Mouse (Mus musculus) intestine, embryonic 16.5 days (tissue): ENCODE results near the gene Galnt18. TPM values are rescaled to one million over a fixed set of nuclear protein-coding genes. Genes with fewer than 3 reads are reported as not detected.

Experiments
- ATAC-seq: fragments of 200-750 bp; cut with Nextera tagmentation; 2 replicates; pipeline ENCODE4 v1.8.0; 2017; ENCODE audit warnings: moderate TSS enrichment, moderate library complexity
- H3K27ac ChIP-seq: fragments of 300-500 bp; sonication (generic); 2 replicates; pipeline ENCODE4 v1.5.1; 2014; ENCODE audit warnings: mild to moderate bottlenecking, low read length
- H3K27me3 ChIP-seq: fragments of 300-500 bp; sonication (generic); replicated peaks from 2 replicates; pipeline ENCODE4 v1.6.1; 2014; ENCODE audit warnings: low read length, control low read depth, mixed read lengths; ENCODE audit not compliant: control insufficient read depth, insufficient read depth
- H3K36me3 ChIP-seq: fragments of 300-500 bp; sonication (generic); 2 replicates; pipeline ENCODE4 v1.6.1; 2014; ENCODE audit warnings: low read length, control low read depth; ENCODE audit not compliant: control insufficient read depth, insufficient read depth
- H3K4me1 ChIP-seq: fragments of 300-500 bp; sonication (generic); 2 replicates; pipeline ENCODE4 v1.6.1; 2014; ENCODE audit warnings: low read length, control low read depth, mixed read lengths; ENCODE audit not compliant: control insufficient read depth, insufficient read depth
- H3K4me2 ChIP-seq: fragments of 300-500 bp; sonication (generic); 2 replicates; pipeline ENCODE4 v1.6.1; 2014; ENCODE audit warnings: low read depth, low read length, control low read depth
- H3K4me3 ChIP-seq: fragments of 300-500 bp; sonication (generic); 2 replicates; pipeline ENCODE4 v1.5.1; 2014; ENCODE audit warnings: mild to moderate bottlenecking, low read length
- H3K9ac ChIP-seq: fragments of 300-500 bp; sonication (generic); 2 replicates; pipeline ENCODE4 v1.6.1; 2014; ENCODE audit warnings: low read depth, low read length
- H3K9me3 ChIP-seq: fragments of 300-500 bp; sonication (generic); 2 replicates; pipeline ENCODE4 v1.6.1; 2016; ENCODE audit warnings: low read length, control low read depth; ENCODE audit not compliant: control insufficient read depth
- WGBS: fragments of 180-500 bp; shearing (Covaris S2); extraction: QIAGEN DNeasy Blood & Tissue Kit; methylation state at CpG from one replicate; pipeline ENCODE4 v1.1.7; 2014; 5-methylcytosine and 5-hydroxymethylcytosine counted together
- polyA plus RNA-seq: library from polyadenylated mRNA; unstranded; fragments of >200 nt; fragmentation: Nextera tagmentation; extraction: Ambion mirVana; gene quantifications from 2 replicates; pipeline ENCODE4 v1.2.1, GENCODE M21; 2015

The Galnt18 gene
- polyA plus RNA-seq, 1 experiment from 2014 or later: 17.6 TPM

DNA sequence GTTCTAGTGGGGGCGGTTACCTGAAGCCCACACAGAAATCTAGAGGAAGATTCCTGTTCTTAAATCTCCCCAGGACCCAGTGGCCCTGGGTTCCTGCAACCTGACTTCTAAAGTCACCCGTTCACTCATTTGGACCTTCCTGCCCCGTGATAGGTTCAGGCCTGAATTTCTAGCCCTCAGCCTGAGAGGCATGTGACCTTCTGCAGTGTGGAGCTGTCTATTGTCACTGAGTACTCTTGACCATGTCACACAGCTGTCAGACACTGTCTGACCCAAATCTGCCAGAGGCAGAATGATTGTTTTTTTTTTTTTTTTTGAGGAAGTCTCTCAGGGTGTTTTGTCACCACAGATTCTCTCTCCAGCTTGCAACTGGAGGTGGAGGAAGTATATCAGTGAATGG lies 103.3 kb downstream of the Galnt18 start:
- WGBS: 75% methylated on average over 3 of the region's 3 CpGs
- H3K36me3 ChIP-seq: no peaks in the 10 kb centered on the region
- no peaks in the 10 kb centered on the region for H3K4me1 ChIP-seq
- ATAC-seq: no peak
- H3K9me3 ChIP-seq: no peaks in the 10 kb centered on the region
- no peaks in the 10 kb centered on the region for H3K27me3 ChIP-seq
- no peak overlapping the region for H3K4me3 ChIP-seq
- no peak overlapping the region for H3K27ac ChIP-seq
- no peak overlapping the region for H3K9ac ChIP-seq
- no peak overlapping the region for H3K4me2 ChIP-seq

DNA sequence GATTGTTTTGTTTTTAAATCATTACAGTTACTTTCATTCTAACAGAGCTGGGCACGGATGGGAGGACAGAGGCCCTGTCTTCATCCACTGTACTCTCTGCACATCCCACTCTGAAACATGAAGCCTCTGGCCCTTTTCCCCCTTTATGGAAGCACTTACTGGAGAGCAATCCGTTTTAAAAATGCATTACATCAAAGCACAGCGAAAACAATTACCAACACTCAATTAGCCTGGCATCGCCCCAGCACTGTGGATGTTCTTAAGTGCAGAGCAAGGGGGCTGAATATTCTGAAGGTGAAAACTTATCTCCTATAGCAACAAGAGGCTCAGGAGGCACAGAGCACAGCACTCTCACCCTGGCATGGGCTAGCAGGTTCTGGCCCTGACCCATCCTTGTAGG lies 107.3 kb downstream of the Galnt18 start:
- 58% methylated on average over 4 of the region's 4 CpGs for WGBS
- no peaks in the 10 kb centered on the region for H3K4me1 ChIP-seq
- H3K4me3 ChIP-seq: no peak overlapping the region
- no peaks in the 10 kb centered on the region for H3K36me3 ChIP-seq
- no peaks in the 10 kb centered on the region for H3K9me3 ChIP-seq
- no peak overlapping the region for H3K4me2 ChIP-seq
- ATAC-seq: no peak
- no peak overlapping the region for H3K9ac ChIP-seq
- no peak overlapping the region for H3K27ac ChIP-seq
- no peaks in the 10 kb centered on the region for H3K27me3 ChIP-seq

DNA sequence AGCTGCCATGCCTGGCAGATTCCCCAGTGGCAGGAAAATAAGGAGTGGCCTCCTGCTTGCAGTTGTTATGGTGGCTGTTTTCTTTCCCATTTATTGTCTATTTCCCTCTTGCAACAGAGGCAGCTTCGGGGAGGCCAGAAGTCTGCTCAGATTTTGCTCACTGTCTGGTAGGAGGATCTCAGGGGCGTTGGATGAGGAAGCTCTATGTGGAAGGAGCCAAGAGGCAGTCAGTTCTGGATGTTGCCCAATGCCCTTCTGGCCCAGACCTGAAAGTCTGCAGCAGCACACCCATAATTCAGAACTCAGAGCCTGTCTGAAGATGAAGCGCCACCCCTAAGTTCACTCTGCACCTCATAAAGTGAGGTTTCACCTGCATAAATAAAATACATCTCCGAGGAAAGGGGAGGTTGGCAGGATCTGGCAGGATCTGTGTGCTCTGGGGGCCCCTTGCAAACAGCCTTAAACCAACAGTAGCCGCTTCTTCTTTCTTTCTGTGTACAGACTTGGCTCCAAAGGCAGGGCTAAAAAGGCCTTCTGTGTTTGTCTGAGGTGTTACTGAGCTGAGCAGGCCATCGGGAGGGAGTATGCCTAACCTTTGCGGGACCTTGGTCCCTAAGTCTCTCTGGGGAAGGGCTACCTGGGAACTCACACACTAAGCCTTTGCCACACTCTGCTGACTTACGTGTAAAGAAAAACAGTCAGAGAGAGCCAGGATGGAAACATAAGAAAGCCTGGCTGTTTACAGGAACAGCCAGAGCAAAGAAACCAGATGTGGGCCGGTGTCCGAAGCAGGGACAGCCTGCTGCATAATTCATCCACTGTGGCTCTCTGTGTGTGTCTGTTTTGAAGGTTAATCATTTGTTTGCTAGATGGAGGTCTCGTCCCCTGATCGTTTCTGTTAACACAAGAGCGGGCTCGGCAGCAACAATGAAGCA lies 116.4 kb downstream of the Galnt18 start:
- no peaks in the 10 kb centered on the region for H3K36me3 ChIP-seq
- H3K4me1 ChIP-seq: 0 out of 2 replicates have a peak, but pooled peaks cover 8% of the 10 kb centered on the region
- H3K27me3 ChIP-seq: no peaks in the 10 kb centered on the region
- WGBS: 25% methylated on average over 14 of the region's 14 CpGs
- H3K4me3 ChIP-seq: no peak overlapping the region
- no peak for ATAC-seq
- no peak overlapping the region for H3K9ac ChIP-seq
- no peaks in the 10 kb centered on the region for H3K9me3 ChIP-seq
- no peak overlapping the region for H3K4me2 ChIP-seq
- H3K27ac ChIP-seq: peak overlapping the region; percentile 14

- no peak for ATAC-seq
- WGBS: 84% methylated on average over 4 of the region's 4 CpGs
- H3K36me3 ChIP-seq: no peaks in the 10 kb centered on the region
- H3K27ac ChIP-seq: no peak overlapping the region
- no peak overlapping the region for H3K4me2 ChIP-seq
- no peak overlapping the region for H3K9ac ChIP-seq
- H3K4me1 ChIP-seq: 0 out of 2 replicates have a peak, but pooled peaks cover 6% of the 10 kb centered on the region
- no peaks in the 10 kb centered on the region for H3K9me3 ChIP-seq
- no peaks in the 10 kb centered on the region for H3K27me3 ChIP-seq
- no peak overlapping the region for H3K4me3 ChIP-seq
Observed at GRCm38 (mm10) chr7:111658579-111658978, 121.2 kb downstream of the Galnt18 start.

- ATAC-seq: no peak
- Histone ChIP-seq H3K4me3 (no peak overlapping the region), H3K9ac (no peak overlapping the region), H3K36me3 (no peaks in the 10 kb centered on the region), H3K27ac (no peak overlapping the region), H3K4me2 (no peak overlapping the region), H3K9me3 (no peaks in the 10 kb centered on the region), H3K27me3 (no peaks in the 10 kb centered on the region), H3K4me1 (no peaks in the 10 kb centered on the region)
- 83% methylated on average over 8 of the region's 8 CpGs for WGBS
Observed at GRCm38 (mm10) chr7:111655002-111655401, 124.8 kb downstream of the Galnt18 start.

DNA sequence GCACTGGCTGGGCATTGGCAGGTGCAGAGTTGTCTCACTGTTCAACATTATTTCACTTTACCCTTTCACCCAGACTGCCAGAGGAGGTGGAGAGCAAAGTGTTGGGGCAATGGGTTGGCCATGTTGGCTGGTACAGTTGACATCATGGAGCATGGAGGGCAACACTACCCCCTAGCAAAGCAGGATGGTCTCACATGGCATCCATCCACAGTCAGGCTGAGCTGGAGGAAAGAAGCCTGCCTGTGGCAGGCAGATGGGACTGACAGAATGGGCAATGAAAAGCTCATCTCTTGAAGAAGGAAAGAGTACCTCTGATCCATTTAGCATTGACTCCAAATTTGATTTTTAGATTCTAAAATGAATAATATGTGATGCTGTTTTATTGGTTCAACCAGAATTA lies 125.3 kb downstream of the Galnt18 start:
- Histone ChIP-seq H3K9me3 (no peaks in the 10 kb centered on the region), H3K27ac (no peak overlapping the region), H3K4me3 (no peak overlapping the region), H3K4me2 (no peak overlapping the region), H3K4me1 (no peaks in the 10 kb centered on the region), H3K9ac (no peak overlapping the region), H3K27me3 (no peaks in the 10 kb centered on the region), H3K36me3 (no peaks in the 10 kb centered on the region)
- no peak for ATAC-seq

DNA sequence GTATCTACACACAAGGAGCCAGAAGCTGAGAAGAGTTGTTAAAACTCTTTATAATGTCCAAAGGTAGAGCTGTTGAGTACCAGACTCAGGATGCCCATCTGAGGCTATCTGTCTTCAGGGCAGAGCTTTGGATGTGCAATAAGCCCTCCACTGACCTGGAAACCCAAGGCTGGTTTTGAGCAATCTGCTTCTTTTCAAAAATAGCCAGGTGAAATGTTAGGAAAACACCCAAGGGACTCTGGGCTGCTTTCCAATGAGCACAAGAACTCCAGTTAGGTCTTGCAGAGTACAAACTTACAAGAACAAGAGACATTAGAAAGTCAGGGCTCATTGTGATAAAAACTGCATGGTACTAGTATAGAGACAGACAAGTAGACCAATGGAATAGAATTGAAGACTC lies 135.4 kb downstream of the Galnt18 start:
- H3K27me3 ChIP-seq: no peaks in the 10 kb centered on the region
- no peak overlapping the region for H3K4me2 ChIP-seq
- H3K9ac ChIP-seq: no peak overlapping the region
- no peaks in the 10 kb centered on the region for H3K4me1 ChIP-seq
- no peaks in the 10 kb centered on the region for H3K36me3 ChIP-seq
- H3K27ac ChIP-seq: no peak overlapping the region
- no peak for ATAC-seq
- H3K9me3 ChIP-seq: no peaks in the 10 kb centered on the region
- H3K4me3 ChIP-seq: no peak overlapping the region

DNA sequence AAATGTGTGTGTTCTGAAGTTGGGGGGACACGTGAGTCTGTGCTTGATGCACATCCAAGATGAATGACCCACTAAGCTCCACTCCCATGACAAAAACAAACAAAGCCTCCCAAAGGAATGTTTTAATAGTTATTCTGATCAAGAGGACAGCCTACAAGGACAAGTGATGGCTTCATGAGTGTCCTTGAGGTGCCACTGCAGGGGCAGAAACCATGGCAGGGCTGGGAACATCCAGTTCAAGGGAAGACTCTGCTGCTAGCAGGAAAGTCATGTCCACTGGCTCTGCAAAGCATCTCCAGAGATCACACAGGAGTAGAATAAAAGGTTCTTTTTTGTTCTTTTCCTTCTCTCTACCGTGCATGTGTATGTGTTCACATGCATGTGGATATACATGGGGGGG lies 140.9 kb downstream of the Galnt18 start:
- no peaks in the 10 kb centered on the region for H3K27me3 ChIP-seq
- no peak overlapping the region for H3K27ac ChIP-seq
- H3K4me1 ChIP-seq: no peaks in the 10 kb centered on the region
- no peak overlapping the region for H3K4me2 ChIP-seq
- H3K9me3 ChIP-seq: no peaks in the 10 kb centered on the region
- H3K9ac ChIP-seq: no peak overlapping the region
- H3K36me3 ChIP-seq: no peaks in the 10 kb centered on the region
- 71% methylated on average over 2 of the region's 2 CpGs for WGBS
- ATAC-seq: no peak
- H3K4me3 ChIP-seq: no peak overlapping the region

GRCm38 (mm10) chr7:111638465-111638864 lies 141.3 kb downstream of the Galnt18 start:
- H3K27ac ChIP-seq: no peak overlapping the region

More at GRCm38 (mm10) chr7:111638465-111638864, 141.3 kb downstream of the Galnt18 start:
- no peak for ATAC-seq
- Histone ChIP-seq H3K27me3 (no peaks in the 10 kb centered on the region), H3K4me3 (no peak overlapping the region), H3K9ac (no peak overlapping the region), H3K4me1 (no peaks in the 10 kb centered on the region), H3K36me3 (no peaks in the 10 kb centered on the region), H3K4me2 (no peak overlapping the region), H3K9me3 (no peaks in the 10 kb centered on the region)
- 79% methylated on average over 5 of the region's 5 CpGs for WGBS
